Mouse (Mus musculus): ENCODE data around the gene Slc5a5.

- no peak for TF ChIP-seq CTCF (conservative IDR thresholded peaks at IDR 0.05; ENCODE audit: insufficient read depth, insufficient read length, low read depth, low read length)
- TF ChIP-seq POLR2A (IDR thresholded peaks at IDR 0.05; ENCODE audit: low read depth, low read length): no peak
These were observed 55.9 kb downstream of the Slc5a5 start for GRCm38 (mm10) chr8:70836666-70837065.

Measured in kidney, adult 2 months (tissue).